Mouse (Mus musculus) cerebellum, postnatal 4 days (tissue): ENCODE measurements around the gene Per1.

ENCODE experiments used
- DNase-seq, 2 experiments: peaks; one replicate each; pipeline ENCODE4 v3.0.0; 2022; ENCODE audit warnings: low spot score in 2 of 2, mixed read lengths in 1 of 2

The Per1 gene

DNA sequence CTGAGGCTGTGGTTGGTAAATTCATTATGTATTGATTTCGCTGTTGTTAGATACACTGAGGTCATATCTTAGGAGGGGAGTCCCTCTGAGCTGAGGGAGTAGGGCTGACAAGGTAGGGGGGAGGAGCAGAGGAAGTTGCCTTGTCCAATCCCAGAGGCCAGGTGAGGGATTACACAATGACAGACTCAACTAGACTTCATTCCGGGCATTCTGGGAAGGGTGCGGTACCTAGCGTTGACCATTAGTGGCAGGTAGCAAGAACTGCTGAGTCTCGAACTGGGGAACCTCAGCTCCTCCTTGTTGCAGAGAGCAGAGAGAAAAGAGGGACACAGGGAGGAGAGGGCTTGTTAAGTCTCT lies 38.5 kb downstream of the Per1 start:
- no peak for DNase-seq

- DNase-seq = peak in 1 of 2 experiments; percentile 40
Measured at GRCm38 (mm10) chr11:69133923-69134621, 39.1 kb downstream of the Per1 start.

DNA sequence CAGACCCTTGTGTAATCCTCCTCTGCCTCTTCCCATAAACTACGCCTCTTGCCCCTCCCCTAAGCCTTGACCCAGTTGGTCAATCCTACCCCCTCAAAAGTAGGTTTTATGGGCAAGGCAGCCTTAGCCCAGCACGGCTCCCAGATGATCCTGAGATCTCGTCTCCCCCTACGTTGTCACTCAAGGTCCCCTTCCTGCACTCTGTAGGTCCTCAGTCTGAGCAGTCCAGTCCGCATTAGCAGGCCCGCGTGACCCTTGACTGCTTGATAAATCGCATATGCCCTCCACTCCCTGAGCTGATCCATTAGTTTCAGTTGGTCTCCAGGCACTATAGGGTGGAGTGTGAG lies 39.6 kb downstream of the Per1 start:
- DNase-seq = no peak

DNA sequence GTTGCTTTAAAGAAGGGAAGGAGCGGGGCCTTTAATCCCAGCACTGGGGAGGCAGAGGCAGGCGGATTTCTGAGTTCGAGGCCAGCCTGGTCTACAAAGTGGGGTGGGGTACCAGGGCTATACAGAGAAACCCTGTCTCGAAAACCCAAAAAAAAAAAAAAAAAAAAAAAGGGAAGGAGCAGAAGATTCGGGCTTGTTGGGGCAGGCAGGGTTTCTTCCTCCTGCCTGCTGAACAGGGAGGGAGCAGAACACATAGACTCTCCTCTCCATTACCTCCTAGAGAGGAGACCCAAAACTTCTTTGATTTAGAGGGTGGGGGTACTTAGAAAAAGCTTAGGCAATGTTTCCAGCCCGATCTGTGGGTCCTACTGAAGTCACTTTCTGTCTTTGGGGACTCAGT lies 40.3 kb downstream of the Per1 start:
- DNase-seq = no peak

- DNase-seq = no peak
Measured at GRCm38 (mm10) chr11:69147546-69147945, 52.5 kb downstream of the Per1 start.

- no peak for DNase-seq
Measured at GRCm38 (mm10) chr11:69148451-69148960, 53.5 kb downstream of the Per1 start.

DNA sequence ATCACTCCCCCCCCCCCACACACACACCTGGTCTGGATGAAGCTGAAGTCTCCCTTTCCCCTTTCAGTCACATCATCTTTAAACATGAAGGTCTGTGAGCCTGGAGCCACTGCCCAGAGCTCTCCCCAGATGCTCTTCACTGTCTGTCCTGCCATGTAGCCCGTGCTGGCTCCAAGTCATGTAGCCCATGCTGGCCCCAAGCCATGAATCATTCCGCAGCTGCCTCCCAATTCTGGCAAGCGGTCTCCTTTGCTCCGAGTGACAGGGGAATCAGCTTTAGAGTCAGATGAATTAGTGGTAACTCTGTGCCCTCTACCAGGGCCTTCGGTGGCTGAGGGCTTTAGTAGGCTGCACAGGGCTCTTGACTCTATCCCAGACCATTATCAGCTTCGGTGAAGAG lies 54.7 kb downstream of the Per1 start:
- peak in 1 of 2 experiments; percentile 64 for DNase-seq

DNA sequence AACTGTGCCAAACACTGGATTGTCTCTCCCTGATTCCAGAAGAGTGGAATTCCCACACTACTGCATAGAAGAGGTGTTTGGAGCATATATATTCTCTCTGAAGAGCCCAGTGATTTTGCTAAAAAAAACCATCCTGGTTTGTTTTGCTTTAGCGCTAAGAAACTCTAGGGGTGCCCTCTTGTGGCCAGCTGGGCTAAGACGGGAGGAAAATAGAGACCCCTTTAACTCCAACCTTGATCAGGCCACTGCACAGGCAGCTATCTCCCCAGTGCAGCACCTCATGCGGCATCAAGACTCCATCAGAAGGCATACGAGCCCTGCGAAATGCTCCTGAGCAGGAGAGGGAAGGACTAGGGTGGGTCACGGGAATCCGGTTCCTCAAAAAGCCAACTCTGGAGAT lies 55.4 kb downstream of the Per1 start:
- DNase-seq = peak; percentile 55 to 75

- no peak for DNase-seq
Measured at GRCm38 (mm10) chr11:69151004-69151403, 56.0 kb downstream of the Per1 start.

- no peak for DNase-seq
Measured at GRCm38 (mm10) chr11:69153831-69154230, 58.8 kb downstream of the Per1 start.

- DNase-seq = no peak
Measured at GRCm38 (mm10) chr11:69155351-69155750, 60.3 kb downstream of the Per1 start.

DNA sequence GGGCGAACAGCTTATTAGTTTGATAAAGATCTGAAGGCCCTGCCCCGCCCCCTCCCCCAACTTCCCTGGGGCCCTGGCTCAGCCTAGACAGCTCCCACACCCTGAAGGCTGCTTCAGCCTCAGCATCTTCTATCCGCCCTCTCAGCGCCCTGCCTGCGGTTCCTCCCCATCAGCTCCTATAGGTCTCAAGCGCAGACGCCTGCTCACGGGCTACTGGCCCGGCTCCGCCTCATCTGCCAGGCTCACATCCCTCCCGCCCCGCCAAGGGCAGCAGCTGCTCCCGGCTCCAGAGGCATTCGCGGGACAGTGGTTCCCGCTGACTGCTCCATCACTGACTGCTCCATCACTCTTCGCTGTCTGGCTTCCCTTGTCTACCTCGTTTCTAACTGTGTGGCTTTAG lies 61.8 kb downstream of the Per1 start, which contains the start of gene Alox12b:
TSS of gene Alox12b (plus strand) at position 190 of the 400 bp plus-strand sequence.
- DNase-seq = peak in 1 of 2 experiments; percentile 40
